Mouse (Mus musculus) stomach, postnatal 0 days (tissue): ENCODE data around the gene Trmt1.

Source experiments
- CTCF ChIP-seq: IDR thresholded peaks from 2 replicates; pipeline ENCODE4 v1.5.1; 2016; ENCODE audit warnings: antibody characterized with exemption, low read depth, mild to moderate bottlenecking, moderate library complexity
- EP300 ChIP-seq: optimal IDR thresholded peaks from 2 replicates; pipeline ENCODE3; 2016; ENCODE audit warnings: antibody characterized with exemption

- TF ChIP-seq CTCF, result no peak
- TF ChIP-seq EP300, result no peak
Observed at GRCm38 (mm10) chr8:84740895-84741843, 55.1 kb downstream of the Trmt1 start.
